Mouse (Mus musculus) neutrophil, adult 5-6 weeks (primary cell): ENCODE measurements at regions not wholly inside any gene's neighbourhood (a gene's known extent, or its start where the extent isn't known, plus 50 kb on each side); places are given as distances from the start of the nearest gene placed in this dataset.

Experiments used
- ATAC-seq: fragments of 151-379, 151-347 bp; 2 replicates; pipeline ENCODE4 v1.8.0; 2017; ENCODE audit warnings: mild to moderate bottlenecking, moderate TSS enrichment; ENCODE audit not compliant: insufficient number of reproducible peaks, poor library complexity, low FRiP score, severe bottlenecking; ENCODE audit errors: extremely low read depth

GRCm38 (mm10) chr10:111719632-111720031, 213.5 kb downstream of the Phlda1 start:
- no peak for ATAC-seq

- ATAC-seq: no peak
Measured at GRCm38 (mm10) chr10:111721068-111721467, 215.0 kb downstream of the Phlda1 start.

- ATAC-seq: no peak
Measured at GRCm38 (mm10) chr10:111723885-111724284, 217.8 kb downstream of the Phlda1 start.

GRCm38 (mm10) chr10:111724574-111725414, 218.7 kb downstream of the Phlda1 start:
- ATAC-seq: no peak

- ATAC-seq: no peak
Measured at GRCm38 (mm10) chr10:111736026-111736425, 229.9 kb downstream of the Phlda1 start.

- ATAC-seq: no peak
Measured at GRCm38 (mm10) chr10:111739471-111740138, 232.9 kb upstream of the Krr1 start.

GRCm38 (mm10) chr10:111740586-111741265, 231.7 kb upstream of the Krr1 start:
- ATAC-seq: no peak

GRCm38 (mm10) chr10:111741301-111741945, 231.0 kb upstream of the Krr1 start:
- no peak for ATAC-seq

- no peak for ATAC-seq
Measured at GRCm38 (mm10) chr10:111743291-111743690, 229.2 kb upstream of the Krr1 start.

- ATAC-seq: no peak
Measured at GRCm38 (mm10) chr10:111745116-111745515, 227.3 kb upstream of the Krr1 start.

- ATAC-seq: no peak
Measured at GRCm38 (mm10) chr10:111746067-111746878, 226.2 kb upstream of the Krr1 start.

- no peak for ATAC-seq
Measured at GRCm38 (mm10) chr10:111746879-111747477, 225.5 kb upstream of the Krr1 start.

- ATAC-seq: no peak
Measured at GRCm38 (mm10) chr10:111748482-111748881, 224.0 kb upstream of the Krr1 start.

- no peak for ATAC-seq
Measured at GRCm38 (mm10) chr10:111753646-111754045, 218.8 kb upstream of the Krr1 start.

- ATAC-seq: no peak
Measured at GRCm38 (mm10) chr10:111755964-111756363, 216.5 kb upstream of the Krr1 start.

- ATAC-seq: no peak
Measured at GRCm38 (mm10) chr10:111756528-111756927, 215.9 kb upstream of the Krr1 start.

GRCm38 (mm10) chr10:111757689-111758088, 214.8 kb upstream of the Krr1 start:
- ATAC-seq: no peak

GRCm38 (mm10) chr10:111759505-111759904, 213.0 kb upstream of the Krr1 start:
- ATAC-seq: no peak
